Mouse (Mus musculus): Measurements from ENCODE around the gene Lgr6.

The Lgr6 gene

DNA sequence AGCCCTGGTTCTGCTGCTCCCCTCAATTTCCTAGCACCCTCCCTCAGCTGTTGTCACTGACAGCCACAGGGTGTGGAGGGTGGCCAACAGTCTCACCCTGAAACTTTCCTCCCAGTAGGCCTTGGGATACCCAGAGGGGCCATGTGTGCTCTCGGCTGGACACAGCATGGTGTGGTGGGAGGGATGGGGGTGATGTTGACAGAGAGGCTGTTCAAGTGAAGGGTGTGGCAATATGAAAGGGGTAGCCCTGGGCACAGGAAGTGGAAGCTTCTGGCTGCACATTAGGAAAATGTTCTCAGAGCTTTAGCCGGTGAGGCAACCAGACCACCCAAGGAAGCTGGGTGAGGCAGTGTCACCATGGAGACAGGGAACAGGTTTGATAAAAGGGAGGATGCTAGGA lies 26.1 kb downstream of the Lgr6 start:
- no peak for DNase-seq (ENCODE audit: low spot score in 2 of 2)

DNA sequence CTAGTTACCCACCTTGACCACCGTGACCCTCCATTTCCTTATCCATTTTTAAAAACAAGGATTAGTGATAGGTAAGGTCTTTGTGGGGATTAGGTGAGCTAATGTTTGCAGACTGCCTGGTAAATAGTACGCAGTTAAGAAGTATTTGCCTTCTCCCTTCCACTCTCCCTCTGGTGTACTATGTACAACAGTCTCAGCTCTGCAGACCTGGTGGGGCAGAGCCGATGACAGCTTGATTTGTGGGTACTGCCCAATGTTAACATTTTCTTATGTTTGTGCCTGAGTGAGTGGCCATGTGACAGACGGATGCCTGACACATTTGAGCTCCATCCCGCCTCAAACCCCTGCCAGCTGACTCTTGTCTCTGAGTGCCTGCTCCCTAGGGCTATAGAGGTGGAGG lies 28.6 kb downstream of the Lgr6 start:
- no peak for DNase-seq (ENCODE audit: low spot score in 2 of 2)

DNA sequence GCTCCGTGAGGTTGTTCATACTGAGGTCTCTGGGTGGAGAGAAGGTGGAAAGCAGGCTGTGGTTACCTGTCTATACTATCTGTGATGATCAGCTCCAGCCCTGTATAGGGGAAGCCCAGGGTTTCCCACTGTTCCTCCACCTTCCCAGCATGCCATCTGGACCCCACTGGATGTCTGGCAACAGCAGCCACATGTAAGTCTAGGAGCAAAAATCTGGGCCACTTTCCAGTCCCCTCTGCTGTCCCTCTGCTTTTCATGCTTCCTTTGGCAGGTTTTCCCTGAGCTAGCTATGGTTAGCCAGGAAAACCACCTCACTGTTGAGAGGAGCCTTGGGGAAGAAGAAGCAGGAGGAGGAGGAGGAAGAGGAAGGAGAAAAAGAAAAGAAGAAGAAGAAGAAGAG lies 29.8 kb downstream of the Lgr6 start:
- DNase-seq (ENCODE audit: low spot score in 2 of 2) = no peak

DNA sequence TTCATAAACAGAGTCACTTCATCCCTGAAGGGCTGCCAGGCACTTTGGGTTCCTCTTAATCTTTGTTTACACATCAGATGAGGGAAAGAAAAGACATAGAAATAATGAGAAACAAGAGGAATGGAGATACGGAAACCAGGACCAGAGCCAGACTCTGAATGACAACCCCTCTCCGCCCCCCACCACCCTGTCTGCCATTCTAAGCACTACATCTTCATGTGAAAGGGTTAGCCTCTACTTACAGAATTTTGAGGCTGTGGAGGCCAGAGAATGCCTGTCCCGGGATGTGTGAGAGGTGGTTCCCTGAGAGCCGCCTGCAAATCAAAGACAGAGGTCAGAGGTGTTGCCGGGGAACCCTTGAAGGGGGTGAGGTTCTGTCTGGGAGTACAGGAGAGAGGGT lies 32.4 kb downstream of the Lgr6 start:
- DNase-seq (ENCODE audit: low spot score in 2 of 2) = no peak

DNA sequence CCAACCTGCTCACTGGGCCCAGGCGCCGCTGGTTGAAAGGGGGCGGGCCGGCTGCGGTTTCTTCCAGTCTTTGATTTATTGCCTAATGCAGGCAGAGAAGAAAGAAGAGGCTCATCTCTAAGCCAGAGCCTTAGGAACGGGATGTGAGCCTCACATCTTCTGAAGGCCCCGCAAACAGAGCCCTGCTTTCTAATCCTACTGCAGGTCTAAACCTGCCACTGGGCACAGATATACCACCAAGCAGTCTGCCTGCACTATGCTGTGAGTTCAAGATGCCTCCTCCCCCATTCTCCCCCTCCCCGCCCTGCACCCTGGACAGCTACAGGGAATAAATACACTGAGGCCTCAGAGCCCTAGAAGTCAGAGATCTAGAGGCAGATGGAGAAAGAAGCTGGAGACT lies 35.2 kb downstream of the Lgr6 start:
- DNase-seq (ENCODE audit: low spot score in 2 of 2) = no peak

DNA sequence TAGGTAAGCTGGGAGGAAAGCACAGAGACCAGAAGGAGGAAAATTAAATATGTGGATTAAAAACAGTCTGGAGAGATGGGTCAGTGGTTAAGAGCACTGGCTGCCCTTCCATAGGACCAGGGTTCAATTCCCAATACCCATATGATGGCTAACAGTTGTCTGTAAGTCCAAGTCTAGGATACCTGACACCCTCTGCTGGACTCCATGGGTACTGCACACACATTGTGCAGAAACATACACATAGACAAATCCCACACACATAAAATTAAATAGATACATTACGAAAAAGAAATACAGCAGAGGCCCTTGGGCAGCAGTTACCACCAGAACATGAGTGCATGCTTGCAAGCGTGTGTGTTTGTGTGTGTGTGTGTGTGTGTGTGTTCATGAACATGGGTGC lies 40.6 kb downstream of the Lgr6 start:
- DNase-seq (ENCODE audit: low spot score in 2 of 2) = no peak

DNA sequence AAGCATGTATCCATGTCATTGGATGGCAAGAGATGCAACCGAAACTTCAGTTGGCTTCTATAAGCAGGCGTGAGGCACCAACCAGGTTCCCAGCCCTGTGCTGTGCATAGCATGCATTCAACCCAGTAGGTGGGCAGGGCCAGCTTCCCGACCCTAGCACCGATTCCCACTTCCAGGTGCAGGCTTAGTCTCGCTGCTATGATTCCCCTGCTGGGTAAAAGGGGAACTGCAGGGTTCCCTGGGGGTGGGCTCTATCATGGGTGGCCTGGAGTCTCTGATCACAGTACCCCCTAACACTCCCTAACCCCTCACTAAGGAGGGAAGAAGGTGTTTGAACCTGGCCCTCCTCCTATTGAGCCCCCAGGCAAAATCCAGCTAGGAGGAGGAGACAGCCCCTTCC lies 42.1 kb downstream of the Lgr6 start:
- no peak for DNase-seq (ENCODE audit: low spot score in 2 of 2)

DNA sequence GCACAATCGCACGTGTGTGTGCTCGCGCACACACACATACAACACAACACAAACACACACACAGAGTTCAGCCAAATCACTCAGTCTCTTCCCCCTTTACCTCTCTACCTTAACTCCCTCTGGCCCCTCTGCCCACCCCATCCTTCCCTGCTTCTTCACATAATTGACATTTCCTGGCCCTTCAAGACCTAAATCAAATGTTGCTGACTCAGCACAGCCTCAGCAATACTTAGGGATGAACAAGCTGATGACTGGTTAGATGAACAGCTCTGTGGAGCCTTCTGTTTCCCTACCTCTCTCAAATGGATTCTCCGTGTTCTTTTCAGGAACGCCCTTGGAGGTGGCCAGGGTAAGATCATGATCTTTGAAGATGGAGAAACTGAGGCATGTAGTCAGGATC lies 43.8 kb downstream of the Lgr6 start:
- no peak for DNase-seq (ENCODE audit: low spot score in 2 of 2)

DNA sequence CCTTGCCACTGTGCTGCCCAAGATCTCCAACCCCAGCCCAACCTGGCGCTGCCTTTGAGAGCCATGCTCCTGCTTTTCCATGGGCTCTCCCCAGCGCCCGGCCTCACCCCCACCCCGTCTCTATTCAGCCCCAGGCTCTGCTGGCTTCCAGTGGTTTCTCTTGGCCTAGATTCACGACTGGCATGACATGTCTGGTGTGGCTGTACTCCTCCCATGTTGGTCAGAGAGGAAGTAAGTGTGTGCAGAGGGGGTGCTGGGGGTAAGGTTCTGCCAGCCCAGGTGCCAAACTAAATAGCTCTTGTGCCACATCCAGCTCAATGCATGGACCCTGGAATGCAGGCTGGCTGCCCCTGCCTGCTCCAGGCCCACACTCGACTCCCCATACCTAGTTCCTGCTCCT lies 44.9 kb downstream of the Lgr6 start:
- no peak for DNase-seq (ENCODE audit: low spot score in 2 of 2)

DNA sequence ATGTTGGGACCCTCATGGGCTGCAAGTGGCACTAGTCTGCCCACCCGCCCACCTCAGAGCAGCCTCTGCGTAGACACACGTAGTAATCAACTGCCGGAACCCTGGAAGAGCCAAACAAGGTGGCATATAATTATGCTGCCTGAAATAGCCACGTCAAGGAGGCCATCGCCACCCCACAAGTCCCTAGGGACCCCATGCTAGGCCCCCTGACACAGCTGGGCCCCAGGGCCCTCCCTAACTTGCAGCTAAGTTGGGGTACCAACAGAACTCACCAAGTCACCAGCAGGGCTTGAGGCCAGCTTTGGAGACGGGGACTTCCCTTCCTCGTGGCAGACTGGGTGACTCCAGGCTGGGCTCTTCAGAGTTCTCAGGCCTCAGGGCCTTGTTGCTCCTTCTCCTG lies 48.2 kb downstream of the Lgr6 start:
- DNase-seq (ENCODE audit: low spot score in 2 of 2) = no peak

DNA sequence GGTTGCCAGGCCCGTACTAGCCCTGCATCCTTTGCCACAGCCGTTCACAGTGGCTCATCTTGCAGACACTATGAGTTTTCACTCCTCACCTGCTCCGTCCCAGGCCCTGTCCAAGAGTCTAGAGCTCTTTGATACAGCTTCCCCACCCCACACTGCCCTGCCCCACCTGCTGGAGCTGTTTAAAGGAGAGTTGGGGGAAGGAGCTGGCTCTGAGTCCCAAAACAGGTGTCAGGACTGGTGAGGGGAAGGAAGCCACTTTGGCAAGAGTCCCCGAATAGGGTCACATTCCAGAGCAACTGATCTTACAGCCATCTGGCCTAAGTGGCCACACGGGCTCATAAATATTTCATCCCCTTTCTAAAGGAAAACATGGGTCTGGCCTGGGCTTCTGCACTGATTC lies 51.0 kb downstream of the Lgr6 start:
- DNase-seq (ENCODE audit: low spot score in 2 of 2) = no peak

DNA sequence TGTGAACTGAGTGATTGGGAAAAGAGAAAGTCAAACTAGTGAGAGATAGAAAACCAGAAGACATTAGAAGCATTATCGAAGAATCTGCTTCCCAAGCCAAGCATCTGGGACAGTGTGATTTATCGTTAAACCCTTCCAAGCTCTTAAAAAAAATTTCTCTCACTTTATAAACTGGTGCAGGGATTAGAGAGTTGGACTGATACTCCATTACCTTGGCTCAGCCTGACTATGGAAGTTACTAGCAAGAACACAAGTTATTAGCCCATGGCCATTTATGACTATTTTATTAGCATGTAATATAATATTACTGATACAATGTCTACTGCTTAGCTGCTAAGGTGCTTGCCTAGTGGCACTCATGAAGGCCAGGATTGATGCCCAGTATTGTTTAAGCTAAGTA lies 60.6 kb downstream of the Lgr6 start:
- DNase-seq (ENCODE audit: low spot score in 2 of 2) = no peak

DNA sequence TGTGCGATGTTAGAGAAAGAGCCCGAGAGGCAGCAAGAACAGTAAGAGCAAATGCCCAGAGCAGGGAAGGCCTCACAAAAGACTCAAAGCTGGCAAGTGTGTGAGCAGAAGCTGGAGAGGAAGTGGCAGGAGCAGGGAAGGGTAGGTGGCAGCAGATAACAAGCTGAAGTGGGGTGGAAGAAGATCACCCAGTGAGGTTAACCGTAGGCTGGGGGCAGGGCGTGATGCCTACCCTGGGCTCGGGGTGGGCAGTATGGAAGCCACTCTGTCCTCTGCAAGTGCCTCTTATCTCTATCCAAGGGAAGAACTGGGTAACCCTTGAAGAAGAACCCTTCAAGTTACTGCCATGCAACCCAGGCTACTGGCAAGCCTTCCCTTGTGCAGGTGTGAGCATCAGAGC lies 68.8 kb downstream of the Lgr6 start:
- no peak for DNase-seq (ENCODE audit: low spot score in 2 of 2)

DNA sequence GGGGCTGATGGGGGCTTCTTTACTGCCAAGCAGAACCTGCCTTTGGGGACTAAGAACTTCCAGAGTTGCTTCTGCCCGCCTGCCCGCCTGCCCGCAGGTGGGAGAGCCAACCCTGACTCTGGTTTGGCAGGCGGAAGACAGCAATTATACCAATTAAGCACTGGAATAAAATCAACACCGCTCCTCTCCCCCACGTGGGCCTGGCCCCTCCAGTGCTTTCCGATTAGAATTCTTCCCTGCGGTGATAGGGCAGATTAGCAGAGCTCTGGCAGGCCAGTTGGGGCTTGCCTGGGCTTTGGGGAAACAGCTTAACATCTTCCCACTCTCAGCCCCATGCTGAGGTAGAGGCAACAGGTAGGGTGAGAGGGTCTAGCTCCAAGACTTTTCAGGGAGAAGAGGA lies 72.4 kb downstream of the Lgr6 start:
- no peak for DNase-seq (ENCODE audit: low spot score in 2 of 2)

DNA sequence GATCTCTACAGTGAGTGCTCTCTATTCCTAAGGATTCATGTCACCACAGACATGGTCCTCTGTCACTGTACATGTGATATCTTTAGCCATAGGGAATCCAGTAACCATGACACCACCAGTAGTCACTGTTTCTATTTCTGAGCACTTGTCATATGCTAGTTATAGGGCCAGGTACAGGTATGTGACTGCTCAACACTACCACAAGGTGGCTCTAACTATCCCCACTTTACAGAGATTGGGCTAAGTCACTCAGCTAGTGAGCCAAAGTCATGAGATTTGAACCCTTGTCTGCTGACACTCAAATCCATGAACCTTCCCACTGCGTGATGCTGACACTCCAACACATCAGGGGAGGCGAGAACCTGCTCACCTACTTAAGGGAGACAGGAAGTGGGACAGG lies 75.0 kb downstream of the Lgr6 start:
- no peak for DNase-seq (ENCODE audit: low spot score in 2 of 2)

DNA sequence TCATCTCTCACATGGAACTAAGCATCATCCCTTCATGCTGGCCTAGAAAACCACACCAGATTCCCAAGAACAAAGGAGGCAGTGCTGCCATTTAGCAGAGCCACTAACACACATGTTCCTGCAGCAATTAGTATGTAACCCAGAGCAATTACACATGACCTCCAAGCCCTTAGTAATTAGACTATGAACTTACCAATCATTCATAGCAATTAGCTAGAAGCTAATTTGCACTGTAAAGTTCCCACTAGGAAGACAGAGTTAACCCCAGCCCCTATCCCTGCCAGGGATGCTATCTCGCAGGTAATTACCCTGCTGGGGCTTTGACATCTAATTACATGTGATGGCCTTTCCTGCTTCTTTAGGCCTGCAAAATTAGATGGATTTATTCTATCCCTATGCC lies 78.8 kb downstream of the Lgr6 start:
- no peak for DNase-seq (ENCODE audit: low spot score in 2 of 2)

DNA sequence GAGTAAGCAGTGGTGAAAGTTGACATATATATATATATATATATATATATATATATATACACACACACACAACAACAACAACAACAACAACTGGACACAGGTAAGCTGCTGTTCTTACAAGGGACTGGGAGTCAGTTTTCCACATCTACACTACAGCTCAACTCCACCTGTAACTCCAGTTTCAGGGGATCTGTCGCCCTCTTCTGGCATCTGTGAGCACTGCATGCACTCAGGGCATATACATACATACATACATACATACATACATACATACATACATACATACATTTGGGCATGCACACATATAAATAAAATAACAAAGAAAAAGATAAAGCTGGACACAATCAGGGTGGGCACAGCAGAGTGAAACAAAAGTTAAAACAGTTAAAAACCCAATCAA lies 81.5 kb downstream of the Lgr6 start:
- no peak for DNase-seq (ENCODE audit: low spot score in 2 of 2)

DNA sequence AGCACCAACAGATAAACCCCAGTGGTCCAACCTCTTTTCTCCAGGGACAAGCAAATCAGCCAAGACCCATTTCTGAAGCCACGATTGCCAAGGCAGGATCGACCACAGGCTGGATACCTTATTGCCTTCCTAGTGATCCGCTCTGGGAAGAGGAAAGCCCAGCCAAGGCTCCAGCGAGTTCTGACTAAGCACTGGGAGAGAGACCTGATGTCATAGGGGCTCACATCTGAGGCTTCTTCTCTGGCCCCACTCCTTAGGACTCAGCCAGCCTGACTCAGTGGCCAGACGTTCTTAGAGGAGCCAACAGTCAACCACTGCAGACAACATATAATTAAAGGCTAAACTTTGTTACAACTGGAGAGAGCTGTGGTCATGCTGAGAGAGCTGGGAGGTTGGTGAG lies 83.1 kb downstream of the Lgr6 start:
- DNase-seq (ENCODE audit: low spot score in 2 of 2) = no peak

DNA sequence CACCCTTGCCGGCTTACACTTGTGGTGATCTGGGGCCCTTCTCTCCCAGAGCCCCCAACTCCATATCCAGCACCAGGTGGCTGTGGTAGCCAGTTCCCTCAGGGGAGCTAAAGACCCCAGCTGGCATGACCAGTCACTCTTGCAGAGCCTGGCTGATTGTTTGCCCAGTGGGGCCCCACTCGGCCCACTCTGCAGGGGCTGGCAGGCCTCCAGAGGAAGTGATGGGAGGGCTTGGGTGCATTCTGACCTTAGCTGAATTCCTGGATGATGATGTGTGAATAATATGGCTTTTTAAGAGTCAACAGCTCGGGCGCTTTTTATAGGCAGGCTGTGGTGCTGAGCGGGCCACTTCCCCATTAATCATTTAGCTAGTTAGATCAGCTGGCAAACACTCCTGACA lies 84.1 kb downstream of the Lgr6 start:
- DNase-seq (ENCODE audit: low spot score in 2 of 2) = no peak

DNA sequence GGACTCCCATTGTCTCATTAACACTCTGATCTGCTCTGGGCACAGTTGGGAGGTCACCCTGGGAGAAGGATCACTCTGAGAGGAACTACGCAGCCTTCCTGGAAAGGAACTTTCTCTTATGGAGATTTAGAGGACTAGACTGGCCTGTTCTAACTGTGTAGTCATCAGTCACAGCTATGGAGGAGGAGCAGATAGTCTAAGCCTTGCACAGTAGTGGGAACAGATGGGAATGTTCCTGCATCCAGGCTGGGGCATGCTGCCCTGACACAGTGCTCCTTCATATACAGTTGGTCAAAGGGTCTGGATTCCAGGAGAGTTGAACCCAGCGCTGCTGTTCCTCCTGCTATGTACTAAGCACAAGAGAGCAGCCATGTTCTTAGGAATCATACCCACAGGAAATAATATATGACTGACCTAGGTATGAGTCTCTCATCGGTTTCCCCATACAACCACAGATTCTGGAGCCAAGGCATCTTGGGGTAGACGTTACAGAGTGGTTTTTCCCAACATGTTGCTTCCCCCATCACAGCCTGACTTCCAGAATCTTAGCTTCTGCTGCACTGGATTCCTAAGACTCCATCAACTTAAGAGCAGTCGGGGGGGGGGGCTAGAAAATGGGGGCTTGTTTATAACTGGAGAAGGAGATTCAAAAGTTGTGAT lies 84.7 kb downstream of the Lgr6 start:
- no peak for DNase-seq (ENCODE audit: low spot score in 2 of 2)

DNA sequence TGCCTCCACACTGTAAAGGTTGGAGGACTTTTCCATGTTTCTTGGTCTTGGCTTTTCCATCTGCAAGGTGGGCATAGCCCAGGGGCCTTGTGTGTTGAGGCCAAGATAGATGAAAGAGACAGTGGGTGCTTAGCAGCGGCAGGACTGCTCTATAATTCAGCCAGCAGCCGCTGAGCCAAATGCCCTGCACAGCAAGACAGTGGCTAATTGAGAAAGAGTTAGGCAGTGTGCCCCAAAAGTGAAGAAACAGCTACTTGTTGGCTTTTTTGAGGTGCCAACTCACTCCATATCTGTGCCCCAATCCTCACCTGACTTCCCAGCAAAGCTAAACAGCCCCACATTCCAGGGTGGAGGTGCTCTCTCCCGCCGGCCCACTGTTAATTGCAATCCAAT lies 85.3 kb downstream of the Lgr6 start:
- no peak for DNase-seq (ENCODE audit: low spot score in 2 of 2)

DNA sequence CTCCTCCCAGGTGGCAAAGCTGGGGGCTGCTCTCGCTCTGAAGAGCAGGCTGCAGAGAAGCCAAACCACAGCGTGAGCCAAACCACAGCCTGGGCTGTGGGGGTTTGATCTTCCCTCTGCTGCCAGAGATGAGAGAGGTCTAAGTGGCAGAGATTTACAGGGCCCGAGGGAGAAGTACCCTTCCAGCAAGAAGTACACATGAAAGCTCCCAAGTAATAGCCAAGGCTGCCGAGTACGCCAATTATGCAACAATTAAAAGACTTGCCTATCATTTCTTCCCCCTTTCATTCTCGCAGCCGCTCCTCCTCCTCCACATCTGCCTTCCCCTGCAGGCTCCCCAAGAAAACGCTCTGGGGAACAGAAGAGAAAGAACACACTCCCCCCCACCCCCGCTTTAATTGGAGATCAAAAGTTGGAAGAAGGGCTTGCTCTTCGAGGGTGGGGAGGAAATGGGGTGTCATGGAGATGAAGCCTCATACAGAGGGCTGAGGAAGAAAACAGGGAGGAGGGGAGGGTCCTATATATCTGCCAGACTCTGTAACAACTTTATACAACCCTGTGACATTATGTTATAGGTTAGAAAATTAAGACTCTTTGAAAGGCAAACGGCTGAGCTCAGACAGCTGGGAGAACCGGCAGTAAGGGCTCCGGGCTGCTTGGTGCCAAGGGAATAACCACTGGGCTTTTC lies 85.8 kb downstream of the Lgr6 start:
- DNase-seq (ENCODE audit: low spot score in 2 of 2) = no peak

DNA sequence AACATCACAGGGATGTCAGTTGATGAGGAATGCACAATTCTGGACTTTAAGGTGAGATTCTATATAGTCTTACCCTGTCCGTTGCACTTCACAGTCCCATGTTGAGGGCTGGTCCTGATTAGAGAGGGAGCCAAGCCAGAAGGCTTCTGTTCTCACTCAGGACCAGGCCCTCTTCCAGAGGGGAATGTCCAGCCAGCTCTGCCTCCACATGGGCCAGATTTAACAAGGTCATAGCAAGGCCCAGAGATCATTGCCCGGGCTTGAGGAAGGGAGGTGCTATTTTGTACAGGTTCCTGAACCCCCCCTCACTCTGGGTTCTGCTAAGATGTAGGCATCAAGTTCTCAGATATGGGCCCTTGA lies 87.4 kb downstream of the Lgr6 start:
- no peak for DNase-seq (ENCODE audit: low spot score in 2 of 2)

Data from spleen, postnatal 14 days (tissue).